Mouse (Mus musculus) adrenal gland, postnatal 14 days (tissue): ENCODE data around the gene Samd5. TPM values are rescaled to one million over a fixed set of nuclear protein-coding genes. Genes with fewer than 3 reads are reported as not detected.

Experiments
- DNase-seq: peaks from one replicate; pipeline ENCODE4 v3.0.0; 2021; ENCODE audit warnings: mixed read lengths
- long read RNA-seq, 2 experiments: library from polyadenylated mRNA; stranded (forward); transcript quantifications; one replicate each; pipeline ENCODE4 v2.0.0; 2021
- total RNA-seq: library from RNA; stranded (reverse); gene quantifications from 2 replicates; pipeline ENCODE4 v1.2.3, GENCODE M21; 2021

Gene Samd5
- 4.3 and 5.8 TPM in 2 replicates for total RNA-seq
- long read RNA-seq, experiment 1, full-length matches to known transcripts: 1 of 2 reads
- long read RNA-seq, experiment 1, partial matches to known transcripts: 0 of 2 reads
- long read RNA-seq, experiment 1, other reads (novel, unspliced or antisense): 1 of 2 reads
- long read RNA-seq, experiment 2, partial matches to known transcripts: 0 of 3 reads
- long read RNA-seq, experiment 2, other reads (novel, unspliced or antisense): 3 of 3 reads

GRCm38 (mm10) chr10:9674561-9675521, at the start of gene Samd5:
Samd5 (minus strand) TSS chr10:9675208.
- DNase-seq: peak; percentile 64

GRCm38 (mm10) chr10:9722519-9723303, 47.7 kb upstream of the Samd5 start:
- DNase-seq: no peak

GRCm38 (mm10) chr10:9720027-9720426, 45.0 kb upstream of the Samd5 start:
- no peak for DNase-seq

GRCm38 (mm10) chr10:9718086-9718485, 43.1 kb upstream of the Samd5 start:
- no peak for DNase-seq

- DNase-seq: no peak
Observed at GRCm38 (mm10) chr10:9704956-9705355, 29.9 kb upstream of the Samd5 start.

GRCm38 (mm10) chr10:9699071-9699761, 24.2 kb upstream of the Samd5 start:
- peak; percentile 32 for DNase-seq

- no peak for DNase-seq
Observed at GRCm38 (mm10) chr10:9698141-9698540, 23.1 kb upstream of the Samd5 start.

GRCm38 (mm10) chr10:9696543-9697141, 21.6 kb upstream of the Samd5 start:
- no peak for DNase-seq

GRCm38 (mm10) chr10:9693990-9694699, 19.1 kb upstream of the Samd5 start:
- no peak for DNase-seq

- no peak for DNase-seq
Observed at GRCm38 (mm10) chr10:9680928-9681327, 5.9 kb upstream of the Samd5 start.

GRCm38 (mm10) chr10:9679911-9680310, 4.9 kb upstream of the Samd5 start:
- no peak for DNase-seq

- DNase-seq: no peak
Observed at GRCm38 (mm10) chr10:9678071-9678470, 3.1 kb upstream of the Samd5 start.

GRCm38 (mm10) chr10:9676886-9677285, 1.9 kb upstream of the Samd5 start:
- peak; percentile 84 for DNase-seq

GRCm38 (mm10) chr10:9676418-9676786, 1.4 kb upstream of the Samd5 start:
- DNase-seq: no peak

- peak; percentile 21 for DNase-seq
Observed at GRCm38 (mm10) chr10:9675550-9676417, 776 bp upstream of the Samd5 start.

GRCm38 (mm10) chr10:9673276-9673675, 1.7 kb downstream of the Samd5 start:
- no peak for DNase-seq

- DNase-seq: no peak
Observed at GRCm38 (mm10) chr10:9672751-9673150, 2.3 kb downstream of the Samd5 start.

- DNase-seq: no peak
Observed at GRCm38 (mm10) chr10:9670351-9670750, 4.7 kb downstream of the Samd5 start.

- peak; percentile 37 for DNase-seq
Observed at GRCm38 (mm10) chr10:9668791-9669190, 6.2 kb downstream of the Samd5 start.

- no peak for DNase-seq
Observed at GRCm38 (mm10) chr10:9652946-9653345, 22.1 kb downstream of the Samd5 start.
